Mouse (Mus musculus) limb, embryonic 14.5 days (tissue): ENCODE measurements at regions not wholly inside any gene's neighbourhood (a gene's known extent, or its start where the extent isn't known, plus 50 kb on each side); places are given as distances from the start of the nearest gene placed in this dataset.
A peak's percentile ranks its signal among the peaks of the same experiment; 100 is the strongest.

Source experiments
- ATAC-seq: fragments of 200-750 bp; cut with Nextera tagmentation; 2 replicates; pipeline ENCODE4 v1.8.0; 2017; ENCODE audit warnings: low read depth, moderate number of reproducible peaks, moderate TSS enrichment; ENCODE audit not compliant: low FRiP score
- DNase-seq: peaks from one replicate; pipeline ENCODE4 v3.0.0-alpha.2; 2015; ENCODE audit warnings: low spot score
- H3K27ac ChIP-seq: fragments of 300-500 bp; sonication (generic); replicated peaks from 2 replicates; pipeline ENCODE4 v1.5.1; 2014; ENCODE audit warnings: low read depth, mild to moderate bottlenecking, low read length, moderate library complexity, mixed read lengths
- H3K27me3 ChIP-seq: fragments of 300-500 bp; sonication (generic); 2 replicates; pipeline ENCODE4 v1.6.1; 2014; ENCODE audit warnings: low read length, mixed read lengths; ENCODE audit not compliant: control insufficient read depth, insufficient read depth
- H3K36me3 ChIP-seq: fragments of 300-500 bp; sonication (generic); 2 replicates; pipeline ENCODE4 v1.6.1; 2014; ENCODE audit warnings: mild to moderate bottlenecking, low read length, moderate library complexity, mixed read lengths; ENCODE audit not compliant: control insufficient read depth, insufficient read depth
- H3K4me1 ChIP-seq: fragments of 300-500 bp; sonication (generic); 2 replicates; pipeline ENCODE4 v1.6.1; 2014; ENCODE audit warnings: antibody characterized with exemption, low read length, mixed read lengths; ENCODE audit not compliant: control insufficient read depth, insufficient read depth
- H3K4me2 ChIP-seq: fragments of 300-500 bp; sonication (generic); replicated peaks from 2 replicates; pipeline ENCODE4 v1.6.1; 2014; ENCODE audit warnings: low read depth, mild to moderate bottlenecking, low read length, moderate library complexity; ENCODE audit not compliant: severe bottlenecking
- H3K4me3 ChIP-seq: fragments of 300-500 bp; sonication (generic); replicated peaks from 2 replicates; pipeline ENCODE4 v1.5.1; 2014; ENCODE audit warnings: low read length
- H3K9ac ChIP-seq: fragments of 300-500 bp; sonication (generic); 2 replicates; pipeline ENCODE4 v1.6.1; 2014; ENCODE audit warnings: mild to moderate bottlenecking, low read depth, low read length, moderate library complexity; ENCODE audit not compliant: severe bottlenecking
- H3K9me3 ChIP-seq: fragments of 300-500 bp; sonication (generic); 2 replicates; pipeline ENCODE4 v1.6.1; 2016; ENCODE audit warnings: low read length; ENCODE audit not compliant: control insufficient read depth
- POLR2A ChIP-seq: fragments of 200-500 bp; IDR thresholded peaks from 2 replicates; pipeline ENCODE4 v1.8.0; 2012; ENCODE audit warnings: inconsistent platforms, mild to moderate bottlenecking, moderate library complexity, borderline replicate concordance; ENCODE audit not compliant: insufficient read depth, insufficient read length; ENCODE audit errors: extremely low read depth
- WGBS: fragments of 180-500 bp; shearing (Covaris S2); extraction: QIAGEN DNeasy Blood & Tissue Kit; methylation state at CpG from one replicate; pipeline ENCODE4 v1.1.7; 2014; 5-methylcytosine and 5-hydroxymethylcytosine counted together

GRCm38 (mm10) chr5:91892338-91892737 lies 70.5 kb downstream of the Rchy1 start:
- DNase-seq (no peak), ATAC-seq (no peak)

GRCm38 (mm10) chr5:91881771-91882170 lies 81.1 kb downstream of the Rchy1 start:
- WGBS, result 59% methylated on average over 1 of the region's 1 CpGs
- no peak for TF ChIP-seq POLR2A
- H3K27ac ChIP-seq, result no peak overlapping the region
- H3K4me3 ChIP-seq, result no peak overlapping the region
- ATAC-seq (no peak), DNase-seq (no peak)
- no peak overlapping the region for H3K4me2 ChIP-seq
- H3K9me3 ChIP-seq, result no peaks in the 10 kb centered on the region
- no peaks in the 10 kb centered on the region for H3K4me1 ChIP-seq
- H3K36me3 ChIP-seq, result no peaks in the 10 kb centered on the region
- H3K27me3 ChIP-seq, result no peaks in the 10 kb centered on the region
- no peak overlapping the region for H3K9ac ChIP-seq

More at GRCm38 (mm10) chr5:91892338-91892737, 70.5 kb downstream of the Rchy1 start:
- H3K27me3 ChIP-seq, result no peaks in the 10 kb centered on the region
- H3K27ac ChIP-seq, result no peak overlapping the region
- H3K36me3 ChIP-seq, result no peaks in the 10 kb centered on the region
- H3K9ac ChIP-seq, result no peak overlapping the region
- no peak for TF ChIP-seq POLR2A
- no peaks in the 10 kb centered on the region for H3K4me1 ChIP-seq
- H3K9me3 ChIP-seq, result no peaks in the 10 kb centered on the region
- no peak overlapping the region for H3K4me3 ChIP-seq
- H3K4me2 ChIP-seq, result no peak overlapping the region
- WGBS, result 90% methylated on average over 2 of the region's 2 CpGs

GRCm38 (mm10) chr5:91880231-91880630 lies 82.6 kb downstream of the Rchy1 start:
- H3K9me3 ChIP-seq, result no peaks in the 10 kb centered on the region
- no peak overlapping the region for H3K4me3 ChIP-seq
- H3K4me2 ChIP-seq, result no peak overlapping the region
- ATAC-seq, result no peak
- H3K27me3 ChIP-seq, result no peaks in the 10 kb centered on the region
- WGBS, result 85% methylated on average over 3 of the region's 3 CpGs
- DNase-seq, result no peak
- H3K36me3 ChIP-seq, result no peaks in the 10 kb centered on the region
- TF ChIP-seq POLR2A, result no peak
- H3K9ac ChIP-seq, result no peak overlapping the region
- no peak overlapping the region for H3K27ac ChIP-seq
- peaks cover 3% of the 10 kb centered on the region; the same call in 1 of the 2 replicates for H3K4me1 ChIP-seq

- DNase-seq (no peak), ATAC-seq (no peak)
These were observed 84.2 kb downstream of the Rchy1 start for GRCm38 (mm10) chr5:91878627-91879026.

GRCm38 (mm10) chr5:91876682-91877031 lies 86.2 kb downstream of the Rchy1 start:
- 65% methylated on average over 2 of the region's 2 CpGs for WGBS
- no peaks in the 10 kb centered on the region for H3K9me3 ChIP-seq
- H3K27me3 ChIP-seq, result no peaks in the 10 kb centered on the region
- no peak overlapping the region for H3K27ac ChIP-seq
- H3K4me2 ChIP-seq, result no peak overlapping the region
- peaks cover 3% of the 10 kb centered on the region; the same call in 1 of the 2 replicates for H3K4me1 ChIP-seq
- no peaks in the 10 kb centered on the region for H3K36me3 ChIP-seq
- no peak overlapping the region for H3K4me3 ChIP-seq
- TF ChIP-seq POLR2A, result no peak
- H3K9ac ChIP-seq, result no peak overlapping the region
- ATAC-seq, result no peak
- DNase-seq, result no peak

More at GRCm38 (mm10) chr5:91878627-91879026, 84.2 kb downstream of the Rchy1 start:
- H3K4me1 ChIP-seq, result peaks cover 3% of the 10 kb centered on the region; the same call in 1 of the 2 replicates
- no peak overlapping the region for H3K4me2 ChIP-seq
- WGBS, result 83% methylated on average over 11 of the region's 11 CpGs
- H3K9ac ChIP-seq, result no peak overlapping the region
- no peaks in the 10 kb centered on the region for H3K36me3 ChIP-seq
- no peaks in the 10 kb centered on the region for H3K27me3 ChIP-seq
- H3K27ac ChIP-seq, result no peak overlapping the region
- TF ChIP-seq POLR2A, result no peak
- H3K9me3 ChIP-seq, result no peaks in the 10 kb centered on the region
- no peak overlapping the region for H3K4me3 ChIP-seq

GRCm38 (mm10) chr5:91875875-91876681 lies 86.8 kb downstream of the Rchy1 start:
- no peak overlapping the region for H3K9ac ChIP-seq
- H3K4me3 ChIP-seq, result no peak overlapping the region
- no peaks in the 10 kb centered on the region for H3K9me3 ChIP-seq
- TF ChIP-seq POLR2A, result no peak
- H3K36me3 ChIP-seq, result no peaks in the 10 kb centered on the region
- H3K27ac ChIP-seq, result no peak overlapping the region
- H3K4me2 ChIP-seq, result no peak overlapping the region
- no peaks in the 10 kb centered on the region for H3K27me3 ChIP-seq
- WGBS, result 53% methylated on average over 10 of the region's 10 CpGs
- H3K4me1 ChIP-seq, result peaks cover 3% of the 10 kb centered on the region; the same call in 1 of the 2 replicates
- peak; percentile 85 for ATAC-seq
- peak; percentile 58 for DNase-seq
